Comparison of ENCODE assay signal across 18 mouse cellular contexts in the genomic region with DNA sequence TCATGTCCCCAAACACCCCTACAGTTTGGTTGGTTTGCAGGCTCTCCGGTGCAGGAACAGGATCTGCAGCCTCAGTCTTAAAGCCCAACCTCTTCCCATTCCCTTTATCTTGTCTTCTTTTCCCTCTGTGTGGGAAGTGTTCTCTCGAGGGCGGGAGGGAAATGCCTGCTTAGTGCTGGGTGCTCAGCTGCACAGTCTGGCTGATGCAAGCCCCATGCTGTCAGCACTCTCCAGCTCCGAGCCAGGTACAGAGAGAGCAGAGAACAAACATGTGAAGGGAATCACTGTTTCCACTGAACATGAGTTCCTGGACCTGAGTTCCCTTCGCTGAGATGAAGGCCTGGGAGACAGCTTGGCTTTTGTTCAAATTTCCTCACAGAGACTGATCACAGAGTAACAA. TPM values are rescaled to one million over a fixed set of nuclear protein-coding genes. Genes with fewer than 3 reads are reported as not detected.
DNase-seq lines count a peak whose midpoint lies in the region; ATAC-seq and TF ChIP-seq lines count a peak whose summit lies in the region.
"Had no signal": no experiment of that assay in that cellular context is flagged by ENCODE, and none has a peak within 500 bp of the region (broad histone marks: within the 10 kb centered on the region; RNA-seq: fewer than 3 reads in every experiment).

No protein-coding gene starts in this region.

- no peaks in the 10 kb centered on the region for H3K36me3 ChIP-seq in CH12.LX (replicated peaks in 1 of 2; ENCODE audit: control insufficient read depth in 1 of 2, insufficient read depth in 1 of 2, low read length in 1 of 2)
- no peaks in the 10 kb centered on the region for H3K36me3 ChIP-seq in limb, embryonic 15.5 days
- H3K36me3 ChIP-seq in hindbrain, postnatal 0 days (ENCODE audit: insufficient read depth, low read length), result no peaks in the 10 kb centered on the region
- no peaks in the 10 kb centered on the region for H3K36me3 ChIP-seq in midbrain, embryonic 14.5 days (ENCODE audit: control insufficient read depth, insufficient read depth, low read length)
- no peaks in the 10 kb centered on the region for H3K36me3 ChIP-seq in hindbrain, embryonic 14.5 days (replicated peaks; ENCODE audit: control insufficient read depth, insufficient read depth)

- peak; percentile 89 for DNase-seq in heart, adult 11 months
- DNase-seq in heart, adult 8-10 months (ENCODE audit: low spot score), result no peak
- peak; percentile 41 for DNase-seq in CH12.LX (ENCODE audit: extremely low read depth)
- DNase-seq in layer of hippocampus, adult 8-10 months (ENCODE audit: low spot score in 2 of 2), result peak; percentile 24 to 54
- no peak for DNase-seq in hindbrain, postnatal 0 days (ENCODE audit: low spot score)
- DNase-seq in midbrain, embryonic 14.5 days, result no peak
- no peak for DNase-seq in hindbrain, embryonic 14.5 days (ENCODE audit: low spot score)
- DNase-seq: B cell, adult 2 months; gastrocnemius, postnatal 14 days; heart, postnatal 10 days; kidney, postnatal 14 days; spleen, adult 18-20 months; thymus, adult 2 months had no signal

- peak overlapping the region; percentile 3 for H3K9ac ChIP-seq in CH12.LX (ENCODE audit: insufficient read depth, low read depth)
- no peak overlapping the region for H3K9ac ChIP-seq in limb, embryonic 15.5 days
- H3K9ac ChIP-seq in hindbrain, postnatal 0 days (replicated peaks; ENCODE audit: low read length), result no peak overlapping the region
- no peak overlapping the region for H3K9ac ChIP-seq in midbrain, embryonic 14.5 days (replicated peaks; ENCODE audit: low read length)
- no peak overlapping the region for H3K9ac ChIP-seq in hindbrain, embryonic 14.5 days
- H3K9ac ChIP-seq: liver, embryonic 14.5 days had no signal

- no peak for ATAC-seq in limb, embryonic 15.5 days (ENCODE audit: insufficient number of reproducible peaks, low FRiP score, low TSS enrichment, low read depth)
- no peak for ATAC-seq in hindbrain, postnatal 0 days
- ATAC-seq in midbrain, embryonic 14.5 days (ENCODE audit: low FRiP score, low TSS enrichment), result no peak
- ATAC-seq in hindbrain, embryonic 14.5 days (ENCODE audit: low FRiP score), result no peak

- no peak for TF ChIP-seq CTCF in CH12.LX (conservative IDR thresholded peaks at IDR 0.05 in 1 of 2, IDR thresholded peaks at IDR 0.05 in 1 of 2; ENCODE audit: low read depth in 2 of 2, low read length in 2 of 2)
- TF ChIP-seq CTCF in hindbrain, postnatal 0 days (IDR thresholded peaks at IDR 0.05; ENCODE audit: low read depth), result no peak

- no peaks in the 10 kb centered on the region for H3K9me3 ChIP-seq in CH12.LX (replicated peaks; ENCODE audit: low read length)
- H3K9me3 ChIP-seq in limb, embryonic 15.5 days, result no peaks in the 10 kb centered on the region
- no peaks in the 10 kb centered on the region for H3K9me3 ChIP-seq in hindbrain, postnatal 0 days (ENCODE audit: low read length)
- H3K9me3 ChIP-seq in midbrain, embryonic 14.5 days (ENCODE audit: control insufficient read depth, low read length), result no peaks in the 10 kb centered on the region
- H3K9me3 ChIP-seq in hindbrain, embryonic 14.5 days (ENCODE audit: control insufficient read depth, low read length), result no peaks in the 10 kb centered on the region

- TF ChIP-seq POLR2A in CH12.LX (IDR thresholded peaks at IDR 0.05; ENCODE audit: low read depth, low read length), result no peak

- peaks cover 22 to 41% of the 10 kb centered on the region in 2 experiments for H3K4me1 ChIP-seq in CH12.LX (ENCODE audit: control insufficient read depth in 1 of 2, insufficient read depth in 2 of 2)
- 0 out of 2 replicates have a peak, but pooled peaks cover 4% of the 10 kb centered on the region for H3K4me1 ChIP-seq in limb, embryonic 15.5 days
- H3K4me1 ChIP-seq in hindbrain, postnatal 0 days (ENCODE audit: insufficient read depth, low read length), result no peaks in the 10 kb centered on the region
- no peaks in the 10 kb centered on the region for H3K4me1 ChIP-seq in midbrain, embryonic 14.5 days (ENCODE audit: control insufficient read depth, insufficient read depth, low read length)
- H3K4me1 ChIP-seq in hindbrain, embryonic 14.5 days (replicated peaks; ENCODE audit: control insufficient read depth, insufficient read depth, low read length), result 0 out of 2 replicates have a peak, but pooled peaks cover 3% of the 10 kb centered on the region

- H3K79me2 ChIP-seq in CH12.LX (replicated peaks; ENCODE audit: control insufficient read depth, extremely low read depth, insufficient read depth, poor library complexity, severe bottlenecking), result no peaks in the 10 kb centered on the region

- H3K27ac ChIP-seq in CH12.LX (ENCODE audit: insufficient read depth, low read depth), result peak overlapping the region; percentile 26
- 0 out of 2 replicates have a peak overlapping the region, but pooled peaks have one; percentile 17 for H3K27ac ChIP-seq in limb, embryonic 15.5 days
- no peak overlapping the region for H3K27ac ChIP-seq in hindbrain, postnatal 0 days
- no peak overlapping the region for H3K27ac ChIP-seq in midbrain, embryonic 14.5 days (replicated peaks; ENCODE audit: low read depth, low read length)
- H3K27ac ChIP-seq in hindbrain, embryonic 14.5 days, result no peak overlapping the region
- H3K27ac ChIP-seq: liver, embryonic 14.5 days; macrophage had no signal

- 36% methylated on average over 5 of the region's 5 CpGs for WGBS in limb, embryonic 15.5 days
- WGBS in hindbrain, postnatal 0 days, result 60% methylated on average over 5 of the region's 5 CpGs
- 66% methylated on average over 5 of the region's 5 CpGs for WGBS in midbrain, embryonic 14.5 days
- WGBS in hindbrain, embryonic 14.5 days, result 56% methylated on average over 5 of the region's 5 CpGs

- no peaks in the 10 kb centered on the region for H3K27me3 ChIP-seq in CH12.LX (replicated peaks)
- no peaks in the 10 kb centered on the region for H3K27me3 ChIP-seq in limb, embryonic 15.5 days
- no peaks in the 10 kb centered on the region for H3K27me3 ChIP-seq in hindbrain, postnatal 0 days (ENCODE audit: insufficient read depth, low read length)
- H3K27me3 ChIP-seq in midbrain, embryonic 14.5 days (ENCODE audit: control insufficient read depth, insufficient read depth, low read length), result no peaks in the 10 kb centered on the region
- no peaks in the 10 kb centered on the region for H3K27me3 ChIP-seq in hindbrain, embryonic 14.5 days (ENCODE audit: control insufficient read depth, insufficient read depth, low read length)

- dilution Hi-C loops in CH12.LX (cut with MboI; ENCODE audit: extremely low pct_ligation_motif_present, extremely low pct_unique_long_range_greater_than_20kb, low sequenced_read_pairs), result no loop called here

- H3K4me3 ChIP-seq in CH12.LX (replicated peaks in 1 of 3; ENCODE audit: low read depth in 2 of 3, low read length in 2 of 3, poor library complexity in 1 of 3), result no peak overlapping the region
- no peak overlapping the region for H3K4me3 ChIP-seq in limb, embryonic 15.5 days
- no peak overlapping the region for H3K4me3 ChIP-seq in hindbrain, postnatal 0 days (ENCODE audit: low read length)
- no peak overlapping the region for H3K4me3 ChIP-seq in midbrain, embryonic 14.5 days (replicated peaks; ENCODE audit: low read depth, low read length)
- H3K4me3 ChIP-seq in hindbrain, embryonic 14.5 days (replicated peaks; ENCODE audit: low read length), result no peak overlapping the region

- H3K4me2 ChIP-seq in CH12.LX (ENCODE audit: insufficient read depth, low read depth, poor library complexity, severe bottlenecking), result peak overlapping the region; percentile 7; the same call in 1 of the 2 replicates
- H3K4me2 ChIP-seq in limb, embryonic 15.5 days, result no peak overlapping the region
- H3K4me2 ChIP-seq in hindbrain, postnatal 0 days (ENCODE audit: low read depth, low read length), result no peak overlapping the region
- H3K4me2 ChIP-seq in midbrain, embryonic 14.5 days (ENCODE audit: low read length), result no peak overlapping the region
- no peak overlapping the region for H3K4me2 ChIP-seq in hindbrain, embryonic 14.5 days (replicated peaks)

- in situ Hi-C loops in CH12.LX (cut with MboI; ENCODE audit: low pct_ligation_motif_present, low pct_unique_long_range_greater_than_20kb, low sequenced_read_pairs), result no loop called here

- TF ChIP-seq EP300 in CH12.LX (IDR thresholded peaks at IDR 0.05; ENCODE audit: low read length), result no peak

- TF ChIP-seq RAD21 in CH12.LX (IDR thresholded peaks at IDR 0.05; ENCODE audit: low read depth, low read length), result no peak

RNA-seq across cellular contexts. Expression of gene Krt222, which starts 6.4 kb away (rescaled TPM):
- 10 to 100 TPM; 26.5 to 44.5 (median 31.0) TPM for total RNA-seq in heart, adult 8-10 months (2022)
- total RNA-seq in CH12.LX (2012; rRNA removed), result 15.4 and 22.0 TPM in 2 replicates
- total RNA-seq in CH12.LX (2014; rRNA removed), result 22.9 TPM in 2 replicates
- polyA plus RNA-seq in CH12.LX (2012; ENCODE audit: insufficient read length, low read depth), result 24.4 and 29.3 TPM in 2 replicates
- total RNA-seq in layer of hippocampus, adult 8-10 months (2022), result 10 to 100 TPM; 23.4 to 28.0 (median 26.3) TPM
- 0.36 and 0.46 TPM in 2 replicates for polyA plus RNA-seq in limb, embryonic 15.5 days (2015; fragmentation: Nextera tagmentation; extraction: Ambion mirVana)
- total RNA-seq in hindbrain, postnatal 0 days (2014; rRNA removed), result 9.0 and 10.7 TPM in 2 replicates
- polyA plus RNA-seq in hindbrain, postnatal 0 days (2015; fragmentation: Nextera tagmentation; extraction: Ambion mirVana), result 12.8 and 12.9 TPM in 2 replicates
- polyA plus RNA-seq in midbrain, embryonic 14.5 days (2014; fragmentation: Nextera tagmentation; extraction: Ambion mirVana), result 4.1 and 6.9 TPM in 2 replicates
- 7.3 and 9.3 TPM in 2 replicates for polyA plus RNA-seq in hindbrain, embryonic 14.5 days (2014; fragmentation: Nextera tagmentation; extraction: Ambion mirVana)
- polyA plus RNA-seq: macrophage had no signal

RNA-seq across cellular contexts. Expression of gene Smarce1, which starts 19.4 kb away (rescaled TPM):
- total RNA-seq in heart, adult 8-10 months (2022), result 10 to 100 TPM; 34.8 to 44.8 (median 41.2) TPM
- total RNA-seq in CH12.LX (2012; rRNA removed), result 246 and 257 TPM in 2 replicates
- 149 and 184 TPM in 2 replicates for total RNA-seq in CH12.LX (2014; rRNA removed)
- polyA plus RNA-seq in CH12.LX (2012; ENCODE audit: insufficient read length, low read depth), result 464 and 617 TPM in 2 replicates
- 10 to 100 TPM; 57.1 to 58.8 (median 58.0) TPM for total RNA-seq in layer of hippocampus, adult 8-10 months (2022)
- 224 and 241 TPM in 2 replicates for polyA plus RNA-seq in limb, embryonic 15.5 days (2015; fragmentation: Nextera tagmentation; extraction: Ambion mirVana)
- total RNA-seq in hindbrain, postnatal 0 days (2014; rRNA removed), result 60.6 and 66.7 TPM in 2 replicates
- 186 and 188 TPM in 2 replicates for polyA plus RNA-seq in hindbrain, postnatal 0 days (2015; fragmentation: Nextera tagmentation; extraction: Ambion mirVana)
- polyA plus RNA-seq in midbrain, embryonic 14.5 days (2014; fragmentation: Nextera tagmentation; extraction: Ambion mirVana), result 173 and 222 TPM in 2 replicates
- 131 and 136 TPM in 2 replicates for polyA plus RNA-seq in hindbrain, embryonic 14.5 days (2014; fragmentation: Nextera tagmentation; extraction: Ambion mirVana)

RNA-seq across cellular contexts. Expression of gene Krt24, which starts 34.8 kb away (rescaled TPM):
- not detected for total RNA-seq in heart, adult 8-10 months (2022)
- not detected in 2 replicates for total RNA-seq in CH12.LX (2012; rRNA removed)
- not detected in 2 replicates for total RNA-seq in CH12.LX (2014; rRNA removed)
- not detected in 2 replicates for polyA plus RNA-seq in CH12.LX (2012; ENCODE audit: insufficient read length, low read depth)
- not detected for total RNA-seq in layer of hippocampus, adult 8-10 months (2022)
- polyA plus RNA-seq in limb, embryonic 15.5 days (2015; fragmentation: Nextera tagmentation; extraction: Ambion mirVana), result 0.23 and 0.25 TPM in 2 replicates
- total RNA-seq in hindbrain, postnatal 0 days (2014; rRNA removed), result not detected in 2 replicates
- 0.23 and 0.32 TPM in 2 replicates for polyA plus RNA-seq in hindbrain, postnatal 0 days (2015; fragmentation: Nextera tagmentation; extraction: Ambion mirVana)
- not detected in 2 replicates for polyA plus RNA-seq in midbrain, embryonic 14.5 days (2014; fragmentation: Nextera tagmentation; extraction: Ambion mirVana)
- not detected in 2 replicates for polyA plus RNA-seq in hindbrain, embryonic 14.5 days (2014; fragmentation: Nextera tagmentation; extraction: Ambion mirVana)
- total RNA-seq: gastrocnemius, postnatal 14 days; heart, postnatal 10 days; neutrophil, adult 5-6 weeks had no signal
- polyA plus RNA-seq: intestine, embryonic 14.5 days; liver, embryonic 14.5 days; macrophage had no signal

Comparison
In these comparisons a context has a peak if more than half of its experiments do, and no peak if none do; other contexts are left out.
1. DNase-seq: peak in heart, adult 11 months (single experiment), CH12.LX (single experiment) and layer of hippocampus, adult 8-10 months (2 of 2); none in heart, adult 8-10 months (single experiment), hindbrain, postnatal 0 days (single experiment), midbrain, embryonic 14.5 days (single experiment) and hindbrain, embryonic 14.5 days (single experiment).
2. H3K27ac ChIP-seq: peak in CH12.LX (single experiment) and limb, embryonic 15.5 days (single experiment); none in hindbrain, postnatal 0 days (single experiment), midbrain, embryonic 14.5 days (single experiment) and hindbrain, embryonic 14.5 days (single experiment).